Mouse (Mus musculus): ENCODE measurements around the gene Rrp12. TPM values are rescaled to one million over a fixed set of nuclear protein-coding genes. Genes with fewer than 3 reads are reported as not detected.

The Rrp12 gene
- polyA plus RNA-seq, 1 experiment from 2014 or later = 4.3 TPM

DNA sequence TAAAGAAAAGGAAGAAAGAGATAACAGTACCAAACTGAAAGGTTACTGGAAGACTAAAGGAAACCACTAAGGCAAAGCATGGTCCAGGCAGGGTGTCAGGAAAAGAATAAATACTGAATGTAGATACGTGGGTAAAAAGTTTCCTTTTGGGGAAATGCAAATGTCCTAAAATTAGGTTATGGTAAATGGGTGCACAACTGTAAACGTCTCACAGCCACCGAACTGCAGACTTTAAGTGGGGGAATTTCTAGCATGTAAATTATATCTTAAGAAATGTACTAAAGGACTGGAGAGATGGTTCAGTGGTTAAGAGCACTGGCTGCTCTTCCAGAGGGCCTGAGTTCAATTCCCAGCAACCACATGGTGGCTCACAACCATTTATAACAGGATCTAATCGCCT, 77.2 kb downstream of the Rrp12 start:
- WGBS (ENCODE audit: insufficient replicate concordance) = 61% methylated on average over 4 of the region's 4 CpGs
- no peak for DNase-seq
- no peaks in the 10 kb centered on the region for H3K9me3 ChIP-seq (ENCODE audit: low read length)
- H3K4me1 ChIP-seq (ENCODE audit: insufficient read depth) = peaks cover 9% of the 10 kb centered on the region
- no peaks in the 10 kb centered on the region for H3K27me3 ChIP-seq (ENCODE audit: insufficient read depth, low read length)
- TF ChIP-seq EP300 (IDR thresholded peaks at IDR 0.05; ENCODE audit: low read depth) = no peak
- no peaks in the 10 kb centered on the region for H3K36me3 ChIP-seq (replicated peaks; ENCODE audit: insufficient read depth, low read length)
- H3K9ac ChIP-seq (replicated peaks) = no peak overlapping the region
- no peak for ATAC-seq
- no peak overlapping the region for H3K4me3 ChIP-seq (ENCODE audit: low read depth, low read length)
- H3K27ac ChIP-seq (ENCODE audit: low read depth) = no peak overlapping the region
- no peak overlapping the region for H3K4me2 ChIP-seq (ENCODE audit: low read depth, low read length)

DNA sequence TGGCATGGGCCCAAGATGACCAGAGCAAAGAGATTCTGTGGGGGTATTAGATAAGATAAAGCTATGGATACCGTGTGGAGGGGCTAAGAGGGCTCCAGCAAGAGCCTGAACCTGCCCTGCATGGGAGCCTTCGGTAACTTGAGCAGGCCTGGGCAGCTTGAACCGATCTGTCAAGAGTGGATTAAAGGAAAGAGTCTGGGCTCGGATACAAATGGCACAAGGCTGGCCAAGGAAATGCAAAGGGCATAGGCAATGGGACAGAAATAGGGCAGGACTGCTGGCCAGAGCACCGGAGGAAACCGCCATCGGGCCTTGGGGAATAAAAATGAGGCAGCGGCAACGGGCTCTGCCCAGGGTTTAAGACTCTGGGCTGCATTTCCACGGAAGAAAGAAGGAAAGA, 78.6 kb downstream of the Rrp12 start:
- no peaks in the 10 kb centered on the region for H3K36me3 ChIP-seq (replicated peaks; ENCODE audit: insufficient read depth, low read length)
- H3K4me2 ChIP-seq (ENCODE audit: low read depth, low read length) = no peak overlapping the region
- no peak overlapping the region for H3K9ac ChIP-seq (replicated peaks)
- no peak overlapping the region for H3K27ac ChIP-seq (ENCODE audit: low read depth)
- WGBS (ENCODE audit: insufficient replicate concordance) = 70% methylated on average over 10 of the region's 10 CpGs
- ATAC-seq (no peak), DNase-seq (no peak)
- peaks cover 13% of the 10 kb centered on the region for H3K4me1 ChIP-seq (ENCODE audit: insufficient read depth)
- H3K9me3 ChIP-seq (ENCODE audit: low read length) = no peaks in the 10 kb centered on the region
- H3K27me3 ChIP-seq (ENCODE audit: insufficient read depth, low read length) = no peaks in the 10 kb centered on the region
- TF ChIP-seq EP300 (IDR thresholded peaks at IDR 0.05; ENCODE audit: low read depth) (no peak), CTCF (IDR thresholded peaks at IDR 0.05; ENCODE audit: low read depth) (no peak)
- H3K4me3 ChIP-seq (ENCODE audit: low read depth, low read length) = no peak overlapping the region

DNA sequence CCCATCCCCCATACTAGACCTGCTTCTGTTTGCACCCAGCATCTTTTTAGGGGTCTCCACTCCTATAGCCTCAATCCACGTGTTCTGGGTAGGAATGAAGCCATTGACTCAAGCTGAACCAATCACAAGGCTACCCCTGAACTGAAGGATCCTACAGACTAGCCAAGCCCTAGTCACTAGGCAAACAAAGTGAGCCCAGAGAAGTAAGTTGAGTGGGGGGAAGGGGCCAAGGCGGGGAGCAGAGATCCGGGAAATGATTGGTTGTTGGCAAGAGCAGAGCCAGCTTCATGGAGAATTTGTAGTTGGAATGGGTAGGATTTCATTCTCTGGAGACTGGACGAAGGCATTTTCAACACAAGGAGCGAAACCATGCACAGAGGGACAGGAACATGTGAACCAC, 79.1 kb downstream of the Rrp12 start:
- Histone ChIP-seq H3K27me3 (ENCODE audit: insufficient read depth, low read length) (no peaks in the 10 kb centered on the region), H3K4me2 (ENCODE audit: low read depth, low read length) (no peak overlapping the region), H3K36me3 (replicated peaks; ENCODE audit: insufficient read depth, low read length) (no peaks in the 10 kb centered on the region), H3K9me3 (ENCODE audit: low read length) (no peaks in the 10 kb centered on the region), H3K9ac (replicated peaks) (no peak overlapping the region), H3K27ac (ENCODE audit: low read depth) (no peak overlapping the region), H3K4me3 (ENCODE audit: low read depth, low read length) (no peak overlapping the region), H3K4me1 (ENCODE audit: insufficient read depth) (peaks cover 13% of the 10 kb centered on the region)
- no peak for DNase-seq
- WGBS (ENCODE audit: insufficient replicate concordance) = 62% methylated on average over 5 of the region's 5 CpGs
- no peak for ATAC-seq
- TF ChIP-seq CTCF (IDR thresholded peaks at IDR 0.05; ENCODE audit: low read depth) (no peak), EP300 (IDR thresholded peaks at IDR 0.05; ENCODE audit: low read depth) (no peak)

DNA sequence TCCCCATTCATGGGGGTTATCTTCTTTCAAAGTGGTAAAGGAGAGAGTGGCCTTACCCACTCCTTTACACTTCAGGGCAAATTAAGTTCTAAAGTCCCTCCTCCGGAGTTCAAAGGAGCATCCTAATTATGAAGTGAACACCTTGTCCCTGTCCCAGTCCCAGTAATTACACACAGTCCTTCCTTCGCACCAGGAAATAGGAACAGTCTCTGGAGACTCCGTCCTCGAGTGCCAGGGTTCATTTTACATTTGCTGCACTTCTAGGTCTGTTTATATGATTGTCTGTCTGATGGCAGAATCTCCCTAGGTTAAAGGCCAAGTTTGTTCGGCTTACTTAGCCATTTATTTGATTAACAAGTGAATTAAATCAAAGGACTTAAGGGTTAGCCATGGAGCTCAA, 79.6 kb downstream of the Rrp12 start:
- Histone ChIP-seq H3K27ac (ENCODE audit: low read depth) (no peak overlapping the region), H3K27me3 (ENCODE audit: insufficient read depth, low read length) (no peaks in the 10 kb centered on the region), H3K9me3 (ENCODE audit: low read length) (no peaks in the 10 kb centered on the region), H3K4me3 (ENCODE audit: low read depth, low read length) (no peak overlapping the region), H3K36me3 (replicated peaks; ENCODE audit: insufficient read depth, low read length) (no peaks in the 10 kb centered on the region), H3K9ac (replicated peaks) (no peak overlapping the region), H3K4me1 (ENCODE audit: insufficient read depth) (peaks cover 13% of the 10 kb centered on the region), H3K4me2 (ENCODE audit: low read depth, low read length) (no peak overlapping the region)
- WGBS (ENCODE audit: insufficient replicate concordance) = 68% methylated on average over 5 of the region's 5 CpGs
- ATAC-seq (no peak), DNase-seq (no peak)
- TF ChIP-seq CTCF (IDR thresholded peaks at IDR 0.05; ENCODE audit: low read depth) = no peak
- TF ChIP-seq EP300 (IDR thresholded peaks at IDR 0.05; ENCODE audit: low read depth) = no peak

DNA sequence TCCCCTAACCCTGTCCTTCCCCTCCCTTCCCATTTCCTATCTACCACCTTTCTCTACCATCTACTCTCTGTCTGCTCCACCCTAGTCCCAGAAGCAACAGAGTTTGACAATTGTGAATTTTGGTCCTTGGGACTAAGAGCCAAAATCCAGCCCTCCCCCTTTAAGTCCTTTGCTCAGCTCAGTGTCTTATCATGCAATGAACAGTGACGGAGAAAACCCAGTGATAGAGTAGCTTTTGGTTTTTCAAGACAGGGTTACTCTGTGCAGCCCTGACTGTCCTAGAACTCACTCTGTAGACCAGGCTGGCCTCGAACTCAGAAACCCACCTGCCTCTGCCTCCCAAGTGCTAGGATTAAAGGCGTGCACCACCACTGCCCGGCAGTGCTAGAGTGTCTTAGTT, 82.6 kb downstream of the Rrp12 start:
- WGBS (ENCODE audit: insufficient replicate concordance) = 74% methylated on average over 4 of the region's 4 CpGs
- no peak for ATAC-seq

More for the DNA sequence above, 82.6 kb downstream of the Rrp12 start:
- TF ChIP-seq CTCF (IDR thresholded peaks at IDR 0.05; ENCODE audit: low read depth) (no peak), EP300 (IDR thresholded peaks at IDR 0.05; ENCODE audit: low read depth) (no peak)
- no peak overlapping the region for H3K4me3 ChIP-seq (ENCODE audit: low read depth, low read length)
- no peak for DNase-seq
- H3K9ac ChIP-seq (replicated peaks) = no peak overlapping the region
- H3K9me3 ChIP-seq (ENCODE audit: low read length) = no peaks in the 10 kb centered on the region
- H3K4me1 ChIP-seq (ENCODE audit: insufficient read depth) = peaks cover 13% of the 10 kb centered on the region
- no peak overlapping the region for H3K4me2 ChIP-seq (ENCODE audit: low read depth, low read length)
- H3K27me3 ChIP-seq (ENCODE audit: insufficient read depth, low read length) = no peaks in the 10 kb centered on the region
- no peak overlapping the region for H3K27ac ChIP-seq (ENCODE audit: low read depth)
- H3K36me3 ChIP-seq (replicated peaks; ENCODE audit: insufficient read depth, low read length) = no peaks in the 10 kb centered on the region

Other genes with a start within 250 kb of the Rrp12 start
- gene Slit1, start 152.5 kb downstream of the Rrp12 start, polyA plus RNA-seq (2015; fragmentation: Nextera tagmentation; extraction: Ambion mirVana) = 0.12 and 0.13 TPM in 2 replicates
- gene Arhgap19, start 94.1 kb downstream of the Rrp12 start, polyA plus RNA-seq (2015; fragmentation: Nextera tagmentation; extraction: Ambion mirVana) = 10.5 and 12.9 TPM in 2 replicates
- gene Frat1, start 66.2 kb downstream of the Rrp12 start, polyA plus RNA-seq (2015; fragmentation: Nextera tagmentation; extraction: Ambion mirVana) = 7.8 and 8.1 TPM in 2 replicates
- 3.3 and 3.7 TPM in 2 replicates for gene Frat2, start 48.0 kb downstream of the Rrp12 start, polyA plus RNA-seq (2015; fragmentation: Nextera tagmentation; extraction: Ambion mirVana)
- 153 and 183 TPM in 2 replicates for gene Pgam1, start 15.8 kb upstream of the Rrp12 start, polyA plus RNA-seq (2015; fragmentation: Nextera tagmentation; extraction: Ambion mirVana)
- 31.3 and 34.5 TPM in 2 replicates for gene Exosc1, start 37.2 kb upstream of the Rrp12 start, polyA plus RNA-seq (2015; fragmentation: Nextera tagmentation; extraction: Ambion mirVana)
- 22.6 and 24.9 TPM in 2 replicates for gene Zdhhc16, start 37.3 kb upstream of the Rrp12 start, polyA plus RNA-seq (2015; fragmentation: Nextera tagmentation; extraction: Ambion mirVana)
- gene Mms19, start 85.0 kb upstream of the Rrp12 start, polyA plus RNA-seq (2015; fragmentation: Nextera tagmentation; extraction: Ambion mirVana) = 7.3 and 9.2 TPM in 2 replicates
- 6.9 and 9.0 TPM in 2 replicates for gene Ubtd1, start 85.6 kb upstream of the Rrp12 start, polyA plus RNA-seq (2015; fragmentation: Nextera tagmentation; extraction: Ambion mirVana)
- 0.22 and 1.1 TPM in 2 replicates for gene Ankrd2, start 139.8 kb upstream of the Rrp12 start, polyA plus RNA-seq (2015; fragmentation: Nextera tagmentation; extraction: Ambion mirVana)
- 183 and 190 TPM in 2 replicates for gene Hoga1, start 149.4 kb upstream of the Rrp12 start, polyA plus RNA-seq (2015; fragmentation: Nextera tagmentation; extraction: Ambion mirVana)
- 0.18 and 0.40 TPM in 2 replicates for gene 4933411K16Rik, start 156.1 kb upstream of the Rrp12 start, polyA plus RNA-seq (2015; fragmentation: Nextera tagmentation; extraction: Ambion mirVana)
- 0.54 and 0.63 TPM in 2 replicates for gene Morn4, start 190.2 kb upstream of the Rrp12 start, polyA plus RNA-seq (2015; fragmentation: Nextera tagmentation; extraction: Ambion mirVana)
- gene Pi4k2a, start 194.3 kb upstream of the Rrp12 start, polyA plus RNA-seq (2015; fragmentation: Nextera tagmentation; extraction: Ambion mirVana) = 16.1 and 18.3 TPM in 2 replicates
- 50.0 and 58.5 TPM in 2 replicates for gene Avpi1, start 232.9 kb upstream of the Rrp12 start, polyA plus RNA-seq (2015; fragmentation: Nextera tagmentation; extraction: Ambion mirVana)

Measured in liver, postnatal 0 days (tissue).